Mouse (Mus musculus) kidney, embryonic 14.5 days (tissue): Measurements from ENCODE around the gene Tmem269. TPM values are rescaled to one million over a fixed set of nuclear protein-coding genes. Genes with fewer than 3 reads are reported as not detected.

Source experiments
- ATAC-seq: fragments of 200-750 bp; cut with Nextera tagmentation; 2 replicates; pipeline ENCODE4 v1.8.0; 2017; ENCODE audit warnings: moderate number of reproducible peaks, mild to moderate bottlenecking, moderate TSS enrichment, moderate library complexity; ENCODE audit not compliant: low FRiP score, low TSS enrichment
- H3K27ac ChIP-seq: fragments of 300-500 bp; sonication (generic); 2 replicates; pipeline ENCODE4 v1.5.1; 2014; ENCODE audit warnings: low read depth, mild to moderate bottlenecking, low read length, moderate library complexity, mixed read lengths
- H3K27me3 ChIP-seq: fragments of 300-500 bp; sonication (generic); 2 replicates; pipeline ENCODE4 v1.6.1; 2014; ENCODE audit warnings: mild to moderate bottlenecking, low read length; ENCODE audit not compliant: control insufficient read depth, insufficient read depth
- H3K36me3 ChIP-seq: fragments of 300-500 bp; sonication (generic); 2 replicates; pipeline ENCODE4 v1.6.1; 2014; ENCODE audit warnings: low read length, mixed read lengths; ENCODE audit not compliant: control insufficient read depth, insufficient read depth
- H3K4me1 ChIP-seq: fragments of 300-500 bp; sonication (generic); 2 replicates; pipeline ENCODE4 v1.6.1; 2014; ENCODE audit warnings: low read length, mixed read lengths; ENCODE audit not compliant: control insufficient read depth, insufficient read depth
- H3K4me2 ChIP-seq: fragments of 300-500 bp; sonication (generic); replicated peaks from 2 replicates; pipeline ENCODE4 v1.6.1; 2014; ENCODE audit warnings: low read depth, mild to moderate bottlenecking, low read length
- H3K4me3 ChIP-seq: fragments of 300-500 bp; sonication (generic); 2 replicates; pipeline ENCODE4 v1.5.1; 2014; ENCODE audit warnings: mild to moderate bottlenecking, low read length
- H3K9ac ChIP-seq: fragments of 300-500 bp; sonication (generic); 2 replicates; pipeline ENCODE4 v1.6.1; 2014; ENCODE audit warnings: low read depth, mild to moderate bottlenecking, low read length, moderate library complexity
- H3K9me3 ChIP-seq: fragments of 300-500 bp; sonication (generic); 2 replicates; pipeline ENCODE4 v1.6.1; 2016; ENCODE audit warnings: low read length; ENCODE audit not compliant: control insufficient read depth
- WGBS: fragments of 180-500 bp; shearing (Covaris S2); extraction: QIAGEN DNeasy Blood & Tissue Kit; methylation state at CpG from one replicate; pipeline ENCODE4 v1.1.7; 2014; 5-methylcytosine and 5-hydroxymethylcytosine counted together
- polyA plus RNA-seq: library from polyadenylated mRNA; unstranded; fragments of >200 nt; fragmentation: Nextera tagmentation; extraction: Ambion mirVana; gene quantifications from 2 replicates; pipeline ENCODE4 v1.2.1, GENCODE M21; 2014

Gene Tmem269
- polyA plus RNA-seq = 0.16 TPM in 1 of 2 replicates, not detected in the other

GRCm38 (mm10) chr4:119218169-119218568 is at the start of gene Tmem269:
Gene Tmem269 (minus strand): TSS chr4:119218217.
- no peak within 1 kb of the TSS for H3K4me2 ChIP-seq
- no peaks in the 10 kb centered on the region for H3K36me3 ChIP-seq
- no peaks in the 10 kb centered on the region for H3K9me3 ChIP-seq
- 12% methylated on average over 11 of the region's 11 CpGs for WGBS
- no peaks in the 10 kb centered on the region for H3K27me3 ChIP-seq
- no peak within 1 kb of the TSS for H3K27ac ChIP-seq
- peak; percentile 45; the same call in 1 of the 2 replicates for ATAC-seq
- no peak within 1 kb of the TSS for H3K9ac ChIP-seq
- H3K4me1 ChIP-seq = no peaks in the 10 kb centered on the region
- H3K4me3 ChIP-seq = no peak within 1 kb of the TSS

- H3K36me3 ChIP-seq = peaks cover 13% of the 10 kb centered on the region
- WGBS = 73% methylated on average over 13 of the region's 13 CpGs
- no peak overlapping the region for H3K9ac ChIP-seq
- no peaks in the 10 kb centered on the region for H3K27me3 ChIP-seq
- H3K4me3 ChIP-seq = no peak overlapping the region
- no peak overlapping the region for H3K27ac ChIP-seq
- no peak overlapping the region for H3K4me2 ChIP-seq
- no peaks in the 10 kb centered on the region for H3K9me3 ChIP-seq
- ATAC-seq = no peak
- H3K4me1 ChIP-seq = no peaks in the 10 kb centered on the region
Observed at GRCm38 (mm10) chr4:119266606-119267005, 48.6 kb upstream of the Tmem269 start.

DNA sequence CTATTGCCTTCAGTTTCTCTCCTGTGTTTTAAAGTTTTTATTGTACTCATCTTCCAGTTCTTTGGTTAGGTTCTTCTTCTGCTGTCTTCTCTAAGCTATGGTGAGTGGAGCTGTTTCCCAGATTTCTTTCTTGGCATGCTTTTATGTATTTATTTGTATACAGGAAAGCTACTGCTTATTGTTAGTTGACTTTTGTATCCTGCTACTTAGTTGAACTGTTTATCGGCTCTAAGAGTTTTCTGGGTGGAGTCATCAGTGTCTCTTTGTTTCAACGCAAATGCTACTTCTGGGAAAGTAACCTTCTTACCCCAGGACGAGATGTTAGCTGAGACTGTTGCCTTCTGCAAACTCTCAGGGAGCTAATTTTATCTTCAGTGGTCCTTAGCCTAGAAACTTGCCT is 45.4 kb upstream of the Tmem269 start:
- Histone ChIP-seq H3K27me3 (no peaks in the 10 kb centered on the region), H3K9me3 (no peaks in the 10 kb centered on the region), H3K4me2 (no peak overlapping the region), H3K9ac (0 out of 2 replicates have a peak overlapping the region, but pooled peaks have one; percentile 23), H3K36me3 (no peaks in the 10 kb centered on the region), H3K4me3 (no peak overlapping the region), H3K27ac (no peak overlapping the region), H3K4me1 (0 out of 2 replicates have a peak, but pooled peaks cover 4% of the 10 kb centered on the region)
- WGBS = 79% methylated on average over 3 of the region's 3 CpGs
- no peak for ATAC-seq

DNA sequence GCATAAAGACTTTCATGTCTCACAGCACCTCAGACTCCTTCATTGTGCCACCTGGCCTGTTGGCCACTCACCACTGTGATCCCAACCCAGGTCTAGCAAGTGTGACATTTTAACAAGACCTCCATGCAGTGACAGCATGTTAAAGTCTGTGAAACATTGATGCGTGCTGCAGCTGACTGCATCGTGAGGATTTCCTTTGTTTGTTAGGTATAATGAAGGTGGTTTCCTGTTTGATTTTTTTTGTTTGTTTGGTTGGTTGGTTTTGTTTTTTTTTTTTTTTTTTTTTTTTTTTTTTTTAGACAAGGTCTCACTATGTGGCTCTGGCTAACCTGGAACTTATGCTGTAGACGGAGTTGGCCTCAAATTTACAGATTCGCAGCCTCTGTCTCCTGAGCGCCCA is 44.5 kb upstream of the Tmem269 start:
- no peak for ATAC-seq
- Histone ChIP-seq H3K4me2 (no peak overlapping the region), H3K27me3 (no peaks in the 10 kb centered on the region), H3K4me3 (no peak overlapping the region), H3K36me3 (no peaks in the 10 kb centered on the region), H3K4me1 (0 out of 2 replicates have a peak, but pooled peaks cover 7% of the 10 kb centered on the region), H3K9me3 (no peaks in the 10 kb centered on the region), H3K9ac (no peak overlapping the region), H3K27ac (no peak overlapping the region)
- 84% methylated on average over 5 of the region's 5 CpGs for WGBS

- 0 out of 2 replicates have a peak, but pooled peaks cover 9% of the 10 kb centered on the region for H3K4me1 ChIP-seq
- H3K4me2 ChIP-seq = no peak overlapping the region
- H3K36me3 ChIP-seq = no peaks in the 10 kb centered on the region
- no peaks in the 10 kb centered on the region for H3K27me3 ChIP-seq
- ATAC-seq = no peak
- WGBS = 43% methylated on average over 7 of the region's 7 CpGs
- H3K9ac ChIP-seq = no peak overlapping the region
- H3K4me3 ChIP-seq = no peak overlapping the region
- H3K9me3 ChIP-seq = no peaks in the 10 kb centered on the region
- no peak overlapping the region for H3K27ac ChIP-seq
Observed at GRCm38 (mm10) chr4:119261087-119261713, 43.2 kb upstream of the Tmem269 start.

DNA sequence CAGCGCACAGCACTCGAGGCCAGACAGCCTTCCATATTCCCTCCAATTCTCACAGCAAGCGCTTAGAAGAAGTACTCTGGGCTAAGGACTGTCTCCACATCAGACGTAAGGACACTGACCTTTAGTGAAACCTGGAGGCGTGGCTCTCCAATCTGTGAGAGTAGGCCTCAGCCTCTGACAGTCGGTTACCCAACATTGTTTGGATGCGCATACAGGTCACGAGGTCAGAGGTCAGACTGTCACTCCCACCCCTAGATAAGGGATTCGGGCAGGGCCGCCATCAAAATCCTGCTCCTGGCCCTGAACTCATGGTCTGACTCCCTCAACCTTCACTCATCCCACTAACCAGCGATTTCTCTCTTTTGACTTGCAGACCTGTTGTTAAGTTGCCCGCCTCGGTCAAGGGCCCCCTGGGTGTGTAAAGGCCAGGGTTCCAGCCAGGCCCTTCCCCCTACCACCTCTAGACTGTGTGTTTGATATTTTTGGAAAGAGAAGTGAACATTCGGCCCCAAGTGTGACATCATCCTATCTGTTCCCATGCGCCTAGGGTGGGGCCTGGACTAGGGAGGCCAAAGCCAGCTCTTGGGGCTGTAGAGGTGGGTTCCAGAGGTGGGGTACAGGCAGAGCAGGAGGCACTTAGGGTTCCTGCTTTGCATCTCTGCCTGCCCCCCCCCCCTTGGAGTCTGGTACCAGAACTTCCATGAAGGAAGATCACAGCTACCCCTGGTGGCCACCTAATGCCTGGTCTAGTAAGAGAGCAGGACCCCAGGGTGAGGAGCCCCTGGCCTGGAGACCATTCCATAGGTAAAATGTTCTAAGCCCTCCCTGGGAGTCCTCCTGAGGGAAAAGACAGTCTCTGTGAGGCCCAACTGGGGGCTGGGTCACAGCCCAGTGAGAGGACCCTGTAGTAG is 41.6 kb upstream of the Tmem269 start:
- peaks cover 17% of the 10 kb centered on the region for H3K4me1 ChIP-seq
- no peaks in the 10 kb centered on the region for H3K27me3 ChIP-seq
- H3K4me3 ChIP-seq = no peak overlapping the region
- H3K36me3 ChIP-seq = no peaks in the 10 kb centered on the region
- no peak overlapping the region for H3K9ac ChIP-seq
- WGBS = 83% methylated on average over 15 of the region's 15 CpGs
- no peaks in the 10 kb centered on the region for H3K9me3 ChIP-seq
- no peak for ATAC-seq
- no peak overlapping the region for H3K27ac ChIP-seq
- no peak overlapping the region for H3K4me2 ChIP-seq

- Histone ChIP-seq H3K27me3 (no peaks in the 10 kb centered on the region), H3K4me1 (peaks cover 31% of the 10 kb centered on the region), H3K27ac (no peak overlapping the region), H3K4me3 (no peak overlapping the region), H3K9ac (no peak overlapping the region), H3K36me3 (no peaks in the 10 kb centered on the region), H3K4me2 (no peak overlapping the region), H3K9me3 (no peaks in the 10 kb centered on the region)
- WGBS = 83% methylated on average over 6 of the region's 6 CpGs
- no peak for ATAC-seq
Observed at GRCm38 (mm10) chr4:119257083-119257482, 39.1 kb upstream of the Tmem269 start.

- no peak within 1 kb of the TSS for H3K4me3 ChIP-seq
- 77% methylated on average over 12 of the region's 12 CpGs for WGBS
- peaks cover 26% of the 10 kb centered on the region for H3K4me1 ChIP-seq
- H3K9me3 ChIP-seq = no peaks in the 10 kb centered on the region
- H3K4me2 ChIP-seq = no peak within 1 kb of the TSS
- no peaks in the 10 kb centered on the region for H3K27me3 ChIP-seq
- no peaks in the 10 kb centered on the region for H3K36me3 ChIP-seq
- peak within 1 kb of the TSS; percentile 79 for H3K27ac ChIP-seq
- no peak for ATAC-seq
- no peak within 1 kb of the TSS for H3K9ac ChIP-seq
Observed at GRCm38 (mm10) chr4:119255351-119255750, 37.3 kb upstream of the Tmem269 start, which contains the start of gene Cldn19. Gene Cldn19 (plus strand): TSS chr4:119255414.
